Mouse (Mus musculus) heart, postnatal 25 days (tissue): ENCODE results near the gene Ndufs1. TPM values are rescaled to one million over a fixed set of nuclear protein-coding genes. Genes with fewer than 3 reads are reported as not detected.

ENCODE experiments used
- DNase-seq: peaks from one replicate; pipeline ENCODE4 v3.0.0; 2022; ENCODE audit warnings: low spot score
- intact Hi-C: fragments of 180-260 bp; cut with DNase I; formaldehyde crosslinking; loops from one replicate; pipeline ENCODE4 v1.15.1; 2025
- total RNA-seq, 2 experiments: library from RNA; stranded (reverse); gene quantifications; 2 replicates each; pipeline ENCODE4 v1.2.3; 2021

The Ndufs1 gene
- total RNA-seq, 2 experiments from 2014 or later: 830 to 856 TPM

- DNase-seq: no peak
- intact Hi-C loops: no loop called here
These were observed 52.7 kb downstream of the Ndufs1 start for GRCm38 (mm10) chr1:63123823-63124450.

- no peak for DNase-seq
- intact Hi-C loops: no loop called here
These were observed 54.6 kb downstream of the Ndufs1 start for GRCm38 (mm10) chr1:63122005-63122404.

GRCm38 (mm10) chr1:63120382-63120781, 56.3 kb downstream of the Ndufs1 start:
- DNase-seq: no peak
- intact Hi-C loops: no loop called here

GRCm38 (mm10) chr1:63119675-63120074, 57.0 kb downstream of the Ndufs1 start:
- DNase-seq: no peak
- intact Hi-C loops: no loop called here

GRCm38 (mm10) chr1:63115540-63115939, 61.1 kb downstream of the Ndufs1 start:
- intact Hi-C loops: loop anchor here (2.0 kb wide), 1 partner anchor 61 kb away; the partner anchor contains the start of genes Eef1b2 and Ndufs1
- no peak for DNase-seq

GRCm38 (mm10) chr1:63115096-63115495, 61.5 kb downstream of the Ndufs1 start:
- no peak for DNase-seq
- intact Hi-C loops: loop anchor here (2.0 kb wide), 1 partner anchor 62 kb away; the partner anchor contains the start of genes Eef1b2 and Ndufs1

GRCm38 (mm10) chr1:63114136-63114781, 62.4 kb downstream of the Ndufs1 start, which contains the start of gene Ino80d:
Ino80d (minus strand) TSS chr1:63114667.
- intact Hi-C loops: loop anchor here (2.0 kb wide), 1 partner anchor 63 kb away; the partner anchor contains the start of genes Eef1b2 and Ndufs1
- peak; percentile 69 for DNase-seq

GRCm38 (mm10) chr1:63113274-63114135, 63.1 kb downstream of the Ndufs1 start:
- DNase-seq: peak; percentile 52

GRCm38 (mm10) chr1:63112865-63113261, 63.8 kb downstream of the Ndufs1 start:
- intact Hi-C loops: no loop called here
- peak; percentile 4 for DNase-seq

More at GRCm38 (mm10) chr1:63113274-63114135, 63.1 kb downstream of the Ndufs1 start:
- intact Hi-C loops: loop anchor here (2.0 kb wide), 1 partner anchor 63 kb away; the partner anchor contains the start of genes Eef1b2 and Ndufs1

- intact Hi-C loops: no loop called here
- no peak for DNase-seq
These were observed 64.3 kb downstream of the Ndufs1 start for GRCm38 (mm10) chr1:63112151-63112864.

GRCm38 (mm10) chr1:63110536-63111285, 65.9 kb downstream of the Ndufs1 start:
- DNase-seq: no peak
- intact Hi-C loops: no loop called here

GRCm38 (mm10) chr1:63107614-63108327, 68.9 kb downstream of the Ndufs1 start:
- no peak for DNase-seq
- intact Hi-C loops: no loop called here

- intact Hi-C loops: no loop called here
These were observed 73.7 kb downstream of the Ndufs1 start for GRCm38 (mm10) chr1:63102758-63103451.

GRCm38 (mm10) chr1:63100196-63100595, 76.4 kb downstream of the Ndufs1 start:
- intact Hi-C loops: no loop called here

More at GRCm38 (mm10) chr1:63102758-63103451, 73.7 kb downstream of the Ndufs1 start:
- DNase-seq: no peak

GRCm38 (mm10) chr1:63098831-63099230, 77.8 kb downstream of the Ndufs1 start:
- intact Hi-C loops: no loop called here
- no peak for DNase-seq

More at GRCm38 (mm10) chr1:63100196-63100595, 76.4 kb downstream of the Ndufs1 start:
- no peak for DNase-seq

- DNase-seq: no peak
- intact Hi-C loops: no loop called here
These were observed 80.6 kb downstream of the Ndufs1 start for GRCm38 (mm10) chr1:63096071-63096470.
